Mouse (Mus musculus) retina, embryonic 14.5 days (tissue): ENCODE data around the gene Cxcl16.
A peak's percentile ranks its signal among the peaks of the same experiment; 100 is the strongest.
"Not testable (repeated sequence)": the region's sequence is repeated elsewhere in the genome, so short reads cannot be mapped to it uniquely, and the experiment has no call there.

Experiments used
- DNase-seq: peaks from one replicate; pipeline ENCODE4 v3.0.0-alpha.2; 2015; ENCODE audit warnings: low spot score

Gene Cxcl16

DNA sequence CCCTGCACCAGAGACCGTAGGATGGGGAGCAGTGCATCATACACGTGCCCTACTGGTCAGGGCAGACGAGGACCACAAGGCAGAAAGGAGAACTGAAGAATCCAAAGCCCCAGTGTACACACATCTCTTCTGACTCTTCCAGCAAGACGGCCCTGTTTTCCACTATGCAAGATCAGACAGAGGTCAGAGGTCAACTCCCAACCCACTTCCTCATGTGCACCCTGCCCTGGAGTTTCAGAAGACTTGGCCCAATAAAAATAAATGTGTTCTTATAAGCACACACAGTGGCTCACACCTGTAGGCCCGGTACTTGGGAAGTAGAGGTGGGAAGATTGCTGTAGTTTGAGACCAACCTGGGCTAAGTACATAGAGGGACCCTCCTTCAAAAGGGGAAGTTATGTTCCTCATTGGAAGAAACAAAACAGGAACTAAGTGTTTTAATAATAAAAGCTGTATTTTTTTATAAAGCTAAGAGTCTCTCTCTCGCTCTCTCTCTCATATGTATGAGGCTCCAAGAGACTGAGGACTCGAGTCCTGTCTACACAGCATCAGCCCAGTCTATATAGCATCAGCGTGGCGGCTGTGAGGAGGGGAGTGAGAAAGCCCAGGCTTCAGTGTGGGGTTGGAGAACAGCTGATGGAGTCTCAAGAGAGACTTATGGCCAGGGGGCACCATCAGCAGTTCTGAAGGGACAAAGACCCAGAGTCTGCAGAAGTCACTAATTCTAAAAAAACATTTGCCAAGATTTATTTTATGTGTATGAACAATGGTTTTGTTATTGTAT is 6.3 kb downstream of the Cxcl16 start:
- DNase-seq = no peak

GRCm38 (mm10) chr11:70451797-70452498 is 7.8 kb downstream of the Cxcl16 start, which contains the start of gene Med11:
TSS of gene Med11 (plus strand) at chr11:70451919.
- DNase-seq = peak; percentile 96

- no peak for DNase-seq
Observed at GRCm38 (mm10) chr11:70450926-70451325, 8.9 kb downstream of the Cxcl16 start.

GRCm38 (mm10) chr11:70447373-70447772 is 12.4 kb downstream of the Cxcl16 start:
- no peak for DNase-seq

- no peak for DNase-seq
Observed at GRCm38 (mm10) chr11:70446756-70447155, 13.0 kb downstream of the Cxcl16 start.

GRCm38 (mm10) chr11:70444667-70445066 is 15.1 kb downstream of the Cxcl16 start:
- DNase-seq = no peak

DNA sequence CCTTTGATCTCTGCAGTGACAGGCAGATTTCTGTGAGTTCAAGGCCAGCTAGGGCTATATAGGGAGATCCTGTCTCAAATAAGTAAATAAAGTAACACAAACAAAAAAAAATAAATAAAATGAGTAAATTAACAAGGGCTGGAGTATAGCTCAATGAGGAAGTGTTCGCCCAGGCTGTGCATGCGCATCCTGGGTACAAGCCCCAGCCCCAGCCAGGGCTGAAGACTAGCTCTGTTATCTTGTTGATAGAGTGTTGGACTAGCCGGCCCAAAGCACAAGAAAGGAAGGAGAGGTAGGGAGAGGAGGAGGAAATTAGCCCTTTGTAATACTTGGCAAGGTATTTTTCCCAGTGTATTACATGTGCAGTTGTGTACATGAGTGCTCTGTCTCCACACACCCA is 15.8 kb downstream of the Cxcl16 start:
- DNase-seq = no peak

DNA sequence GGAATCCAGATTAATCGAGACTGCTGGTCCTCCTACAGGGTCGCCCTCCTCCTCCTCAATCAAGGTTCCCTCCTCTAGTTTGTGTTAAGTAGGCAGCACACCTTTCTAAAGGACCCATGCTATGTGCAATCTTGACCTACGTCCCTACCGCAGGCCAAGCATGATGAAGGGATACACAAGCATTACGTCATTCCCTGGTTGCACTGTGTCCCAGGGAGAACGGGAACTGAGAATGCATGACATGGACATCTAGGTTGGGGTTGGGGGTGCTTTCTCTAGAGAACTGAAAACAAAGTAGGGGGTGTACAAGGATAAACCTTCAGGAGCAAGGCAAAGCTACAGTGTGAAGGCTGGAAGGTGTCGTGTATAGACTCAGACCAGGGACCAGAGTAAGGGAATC is 17.9 kb downstream of the Cxcl16 start:
- no peak for DNase-seq

DNA sequence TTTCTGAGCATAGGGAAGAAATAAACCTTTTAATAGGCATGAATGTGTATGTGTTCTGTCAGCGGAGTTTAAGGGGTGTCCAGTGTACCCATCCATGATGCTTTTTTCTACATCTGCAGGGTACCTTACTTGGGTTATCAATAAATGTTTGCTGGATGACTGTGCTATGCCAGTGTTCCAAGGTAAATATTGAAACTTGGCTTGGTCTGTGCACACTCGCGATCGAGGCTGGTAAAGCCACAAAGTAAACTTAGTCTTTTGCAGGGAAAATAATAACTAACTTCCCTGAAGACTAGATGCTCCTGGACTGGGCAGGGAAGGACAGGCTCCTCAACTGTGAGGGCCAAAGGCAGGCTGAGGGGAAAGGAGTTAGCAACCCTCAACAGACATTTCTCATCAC is 19.1 kb downstream of the Cxcl16 start:
- no peak for DNase-seq

GRCm38 (mm10) chr11:70438728-70439374 is 20.9 kb downstream of the Cxcl16 start:
- DNase-seq = no peak

DNA sequence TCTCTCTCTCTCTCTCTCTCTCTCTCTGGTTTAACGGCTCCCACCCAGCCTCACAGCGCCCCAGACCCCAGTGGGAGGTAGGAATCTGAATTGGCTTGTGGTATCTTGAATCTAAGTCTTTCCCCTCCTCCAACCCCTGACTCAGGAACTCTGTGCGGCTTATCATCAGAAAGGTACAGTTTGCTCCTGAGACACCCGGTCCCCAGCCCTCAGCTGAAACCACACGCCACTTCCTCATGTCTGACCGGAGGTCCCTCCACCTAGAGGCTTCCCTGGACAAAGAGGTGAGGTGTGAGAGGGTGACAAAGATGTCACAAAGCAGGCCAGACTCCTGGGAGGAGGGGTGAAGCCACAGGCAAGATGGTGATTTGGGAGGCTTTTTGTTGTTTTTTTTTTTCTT is 22.4 kb downstream of the Cxcl16 start:
- DNase-seq = no peak

DNA sequence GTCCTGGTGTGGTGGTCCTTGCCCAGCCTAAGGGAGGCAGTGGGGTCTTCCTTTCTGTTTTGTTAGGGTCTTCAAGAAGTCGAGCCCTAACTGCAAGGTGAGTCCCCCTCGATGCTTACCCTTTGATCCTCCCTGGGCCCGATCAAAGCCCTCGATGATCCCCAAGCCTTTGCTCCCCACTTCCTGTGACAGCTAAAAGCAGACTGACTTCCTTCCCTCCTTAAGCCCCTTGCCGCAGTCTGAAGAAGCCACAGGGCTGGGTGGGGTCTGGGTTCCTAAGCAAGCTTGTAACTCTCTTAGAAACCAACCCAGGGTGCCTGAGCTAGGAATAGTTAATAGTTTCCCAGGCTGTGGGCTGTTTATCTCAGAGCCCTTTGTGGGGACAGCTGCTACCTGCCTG is 24.3 kb downstream of the Cxcl16 start:
- DNase-seq = no peak

DNA sequence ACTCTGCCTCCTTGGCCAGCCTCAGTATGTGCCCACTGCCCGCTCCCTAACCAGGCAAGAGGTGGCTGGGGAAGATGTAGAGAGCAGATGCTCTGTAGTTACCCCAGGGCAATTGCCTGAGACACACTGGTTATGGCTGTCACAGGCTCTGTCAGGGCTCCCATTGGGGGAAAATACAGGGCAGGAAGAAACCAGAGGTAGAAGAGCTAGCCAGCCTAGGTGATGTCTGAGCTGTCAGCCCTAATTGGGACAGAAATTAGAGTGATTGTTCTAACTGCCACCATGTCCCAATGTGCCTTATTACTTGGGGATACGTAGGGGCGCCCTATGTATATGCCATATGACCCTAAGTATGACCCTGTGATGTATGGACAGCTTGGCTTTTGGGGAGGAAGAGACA is 25.8 kb downstream of the Cxcl16 start:
- no peak for DNase-seq

- DNase-seq = no peak
Observed at GRCm38 (mm10) chr11:70433569-70433943, 26.2 kb downstream of the Cxcl16 start.

DNA sequence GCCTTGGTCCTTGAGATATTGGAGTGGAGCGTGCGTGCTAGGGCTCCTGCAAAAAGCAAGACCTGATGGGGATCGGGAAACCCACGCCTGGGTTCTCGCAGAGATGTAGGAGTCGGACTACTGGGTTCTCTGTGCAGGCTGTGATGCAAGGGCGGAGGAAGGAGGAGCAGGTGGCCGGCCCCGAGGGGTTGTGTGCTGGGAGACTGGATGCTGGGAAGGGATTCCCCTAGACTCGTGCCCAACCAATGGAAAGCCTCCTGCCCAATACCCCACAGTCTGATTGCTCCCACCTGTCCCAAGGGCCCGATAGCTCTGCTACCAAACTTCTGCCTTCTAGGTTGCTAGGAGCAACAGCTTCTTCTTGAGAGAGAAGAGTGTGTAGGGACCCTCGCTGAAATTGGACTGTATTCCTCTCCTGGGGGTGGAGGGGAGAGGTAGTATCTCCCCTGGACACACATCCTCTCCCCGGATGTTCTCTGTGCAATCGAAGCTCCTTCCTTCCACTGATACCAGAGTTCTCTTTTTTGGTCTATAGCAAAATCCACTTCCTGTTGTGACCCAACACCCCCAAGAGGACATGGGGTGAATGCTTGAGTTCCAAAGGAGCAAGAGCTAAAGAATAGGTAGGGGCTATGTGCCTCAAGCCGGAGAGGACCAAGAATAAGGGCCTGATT is 26.8 kb downstream of the Cxcl16 start:
- peak; percentile 54 for DNase-seq

DNA sequence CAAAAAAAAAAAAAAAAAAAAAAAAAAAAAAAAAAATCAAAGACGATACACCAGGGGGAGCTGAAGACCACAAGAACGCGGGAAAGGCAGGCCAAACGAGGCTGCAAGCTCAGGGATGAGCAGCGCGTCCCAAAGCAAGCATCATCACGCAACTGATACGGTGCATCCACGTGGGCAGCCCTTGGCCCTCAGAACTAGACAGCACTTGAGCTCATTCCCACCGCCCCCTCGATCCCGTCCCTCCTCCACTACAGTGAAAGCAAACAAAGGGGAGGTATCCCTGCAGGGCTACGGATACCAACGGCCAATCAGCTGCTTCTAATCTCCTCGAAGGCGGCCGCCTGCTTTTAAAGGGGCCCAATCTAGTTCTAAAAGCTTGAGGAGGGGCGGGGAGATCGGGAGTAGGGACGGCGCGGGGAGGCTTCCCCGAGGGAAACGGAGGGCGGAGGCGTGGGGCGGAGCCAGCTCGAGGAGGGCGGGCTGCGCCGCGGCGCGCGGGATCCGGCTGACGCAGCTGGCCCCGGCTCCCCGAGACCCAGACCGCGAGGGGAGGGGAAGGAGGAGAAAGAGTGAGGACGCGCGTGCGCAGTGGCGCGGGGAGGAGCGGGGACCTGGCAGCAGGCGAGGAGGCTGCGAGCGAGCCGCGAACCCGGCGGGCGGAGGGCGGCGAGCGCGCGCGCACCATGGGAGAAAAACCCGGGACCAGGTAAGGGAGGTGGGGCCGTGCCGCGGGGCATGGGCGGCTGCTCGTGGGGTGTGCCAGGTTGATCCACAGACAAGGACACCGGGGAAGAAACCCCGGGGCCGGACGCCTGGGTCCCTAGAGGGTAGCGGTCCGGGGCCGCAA is 27.5 kb downstream of the Cxcl16 start, which contains the start of gene Arrb2:
Arrb2 (plus strand) TSS at position 588 of the 847 bp plus-strand sequence.
- DNase-seq = peak; percentile 98

- no peak for DNase-seq
Observed at GRCm38 (mm10) chr11:70431574-70431973, 28.2 kb downstream of the Cxcl16 start.

GRCm38 (mm10) chr11:70426598-70426997 is 33.2 kb downstream of the Cxcl16 start:
- DNase-seq = not testable (repeated sequence)

DNA sequence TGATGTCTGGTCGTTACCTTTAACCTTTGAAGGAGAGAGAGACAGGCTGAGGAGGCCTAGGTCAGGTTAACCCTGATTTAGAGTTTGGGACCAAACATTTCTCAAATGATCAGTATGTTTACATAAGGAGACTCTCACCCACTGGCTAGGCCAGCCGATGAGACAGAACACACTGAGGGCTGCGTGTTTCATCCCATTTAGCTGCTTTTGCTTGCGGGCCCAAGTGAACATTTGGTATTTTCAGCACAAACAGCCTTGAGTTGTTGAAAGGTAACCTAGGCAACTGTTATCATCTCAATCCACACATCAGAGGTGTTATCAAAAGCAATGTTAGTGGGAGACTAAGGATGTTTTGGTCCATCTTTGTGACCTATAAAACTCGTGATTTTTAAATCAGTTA is 40.3 kb downstream of the Cxcl16 start:
- DNase-seq = no peak

DNA sequence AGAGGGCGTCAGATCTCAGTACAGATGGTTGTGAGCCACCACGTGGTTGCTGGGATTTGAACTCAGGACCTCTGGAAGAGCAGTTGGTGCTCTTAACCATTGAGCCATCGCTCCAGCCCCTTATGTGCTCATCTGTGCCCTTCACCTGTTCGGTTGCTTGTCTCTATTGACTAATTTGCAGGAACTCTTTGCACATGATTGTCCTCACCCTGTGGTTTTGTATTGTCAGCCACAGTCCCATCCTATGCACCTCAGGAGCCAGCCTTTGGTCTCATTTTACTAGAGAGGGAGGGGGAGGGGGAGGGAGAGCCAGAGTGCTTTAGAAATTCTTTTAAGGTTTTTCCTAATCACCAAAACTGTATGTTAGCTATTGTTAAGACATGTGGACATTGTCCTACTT is 41.6 kb downstream of the Cxcl16 start:
- no peak for DNase-seq

DNA sequence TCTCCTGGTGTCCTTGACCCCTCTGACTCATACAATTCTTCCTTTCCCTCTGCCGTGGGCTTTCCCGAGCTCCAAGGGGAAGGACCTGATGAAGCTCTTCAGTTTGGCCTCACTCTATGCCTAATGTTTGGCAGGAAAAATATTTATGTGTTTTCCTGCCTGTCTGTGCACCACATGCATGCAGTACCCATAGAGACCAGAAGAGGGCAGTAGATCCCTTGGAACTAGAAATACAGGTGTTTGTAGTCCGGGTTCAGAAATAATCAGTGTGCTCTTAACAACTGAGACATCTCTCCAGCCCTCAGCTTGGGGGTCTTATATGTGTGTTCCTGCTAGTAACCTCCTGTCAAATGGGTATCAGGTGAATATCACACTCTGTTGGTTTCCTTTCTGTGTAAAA is 45.8 kb downstream of the Cxcl16 start:
- DNase-seq = peak; percentile 90
